Mouse (Mus musculus) left cerebral cortex, postnatal 4 days (tissue): ENCODE data around the gene Usp33. TPM values are rescaled to one million over a fixed set of nuclear protein-coding genes. Genes with fewer than 3 reads are reported as not detected.
A peak's percentile ranks its signal among the peaks of the same experiment; 100 is the strongest.

Experiments used
- DNase-seq: peaks from one replicate; pipeline ENCODE4 v3.0.0-alpha.2; 2022
- intact Hi-C: fragments of 180-260 bp; cut with DNase I; formaldehyde crosslinking; loops from one replicate; pipeline ENCODE4 v1.15.1; 2025
- total RNA-seq, 2 experiments: library from RNA; stranded (reverse); gene quantifications; 2 replicates each; pipeline ENCODE4 v1.2.3; 2021

Gene Usp33
- total RNA-seq, 2 experiments from 2014 or later = 120 to 129 TPM

DNA sequence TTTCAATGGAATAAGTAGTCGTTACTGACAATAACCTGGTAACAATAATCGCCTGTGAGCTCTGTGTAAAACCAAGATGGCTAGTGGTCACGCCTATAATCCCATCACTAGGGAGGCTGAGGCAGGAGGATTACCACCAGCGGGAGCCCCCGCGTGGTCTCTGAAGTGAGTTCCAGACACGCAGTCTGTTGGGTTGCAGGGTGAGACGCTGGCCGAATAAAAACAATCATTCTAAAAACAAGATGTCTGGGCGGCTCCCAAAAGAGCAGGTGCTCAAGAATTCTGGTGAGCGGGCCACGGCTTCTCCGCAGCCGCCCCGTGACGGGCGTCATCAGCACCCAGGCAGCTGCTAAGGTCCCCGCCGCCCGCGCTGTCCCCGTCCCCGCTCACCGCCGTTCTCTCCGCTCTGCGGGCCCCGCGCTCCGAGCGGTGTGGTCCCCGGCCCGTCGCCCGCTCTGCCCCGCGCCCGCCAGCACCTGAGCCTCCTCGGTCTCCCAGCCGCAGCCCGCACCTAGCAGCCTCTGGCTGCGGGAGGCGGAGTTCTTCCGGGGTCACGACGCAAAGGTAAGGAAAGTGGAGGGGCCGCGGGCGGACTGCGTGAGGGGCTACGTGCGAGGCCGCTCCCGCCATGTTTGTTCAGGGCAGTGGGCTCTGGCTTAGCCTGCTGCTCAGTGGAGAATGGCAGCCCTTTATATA lies 6.3 kb upstream of the Usp33 start, which contains the start of gene Miga1:
Gene Miga1, minus strand, starts transcription at position 546 of the 696 bp plus-strand sequence.
- peak; percentile 87 for DNase-seq
- intact Hi-C loops = no loop called here

DNA sequence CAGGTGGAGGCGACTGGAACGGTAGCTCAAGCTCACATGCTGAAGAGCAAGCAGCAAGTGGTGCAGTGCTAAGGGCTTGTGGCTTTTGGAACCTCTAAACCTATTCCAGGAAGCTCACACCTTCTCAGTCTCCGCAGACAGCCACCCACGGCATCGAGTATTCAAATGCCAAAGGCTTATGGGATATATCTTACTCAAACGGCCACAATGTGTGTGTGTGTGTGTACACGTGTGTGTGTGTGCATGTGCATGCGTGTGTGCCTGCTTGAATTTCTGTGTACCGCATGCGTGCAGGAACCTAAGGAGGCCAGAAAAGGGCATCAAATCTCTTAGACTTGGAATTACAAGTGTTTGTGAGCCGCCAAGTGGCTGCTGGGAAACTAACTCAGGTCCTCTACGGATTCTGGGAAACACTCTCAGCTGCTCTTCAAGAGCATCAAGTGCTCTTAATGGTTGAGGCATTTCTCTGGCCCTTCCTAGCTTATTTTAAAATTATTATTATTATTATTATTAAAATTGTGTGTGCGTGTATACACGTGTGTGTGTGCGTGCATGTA lies 3.2 kb upstream of the Usp33 start:
- DNase-seq = no peak
- intact Hi-C loops = no loop called here

GRCm38 (mm10) chr3:152346633-152347141 lies 409 bp downstream of the Usp33 start:
- intact Hi-C loops = no loop called here
- peak; percentile 40 for DNase-seq

DNA sequence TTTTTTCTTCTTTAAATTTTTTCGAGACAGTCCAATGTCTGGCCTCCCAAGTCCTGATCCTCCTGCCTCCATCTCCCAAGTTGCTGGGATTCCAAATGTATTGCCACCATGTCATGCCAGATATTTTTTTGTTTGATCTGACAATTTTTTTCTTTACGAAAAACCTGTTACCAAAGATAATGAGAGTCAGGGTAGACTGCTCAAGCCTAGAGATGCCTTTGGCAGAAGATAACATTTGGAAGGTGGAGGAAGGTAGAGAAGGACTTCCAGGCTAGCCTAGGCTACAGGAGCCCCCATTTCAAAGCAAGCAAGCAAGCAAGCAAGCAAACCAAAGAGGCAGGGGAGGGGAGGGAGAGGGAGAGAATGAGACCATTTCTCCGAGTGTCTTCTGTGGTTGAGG lies 949 bp downstream of the Usp33 start:
- no peak for DNase-seq

DNA sequence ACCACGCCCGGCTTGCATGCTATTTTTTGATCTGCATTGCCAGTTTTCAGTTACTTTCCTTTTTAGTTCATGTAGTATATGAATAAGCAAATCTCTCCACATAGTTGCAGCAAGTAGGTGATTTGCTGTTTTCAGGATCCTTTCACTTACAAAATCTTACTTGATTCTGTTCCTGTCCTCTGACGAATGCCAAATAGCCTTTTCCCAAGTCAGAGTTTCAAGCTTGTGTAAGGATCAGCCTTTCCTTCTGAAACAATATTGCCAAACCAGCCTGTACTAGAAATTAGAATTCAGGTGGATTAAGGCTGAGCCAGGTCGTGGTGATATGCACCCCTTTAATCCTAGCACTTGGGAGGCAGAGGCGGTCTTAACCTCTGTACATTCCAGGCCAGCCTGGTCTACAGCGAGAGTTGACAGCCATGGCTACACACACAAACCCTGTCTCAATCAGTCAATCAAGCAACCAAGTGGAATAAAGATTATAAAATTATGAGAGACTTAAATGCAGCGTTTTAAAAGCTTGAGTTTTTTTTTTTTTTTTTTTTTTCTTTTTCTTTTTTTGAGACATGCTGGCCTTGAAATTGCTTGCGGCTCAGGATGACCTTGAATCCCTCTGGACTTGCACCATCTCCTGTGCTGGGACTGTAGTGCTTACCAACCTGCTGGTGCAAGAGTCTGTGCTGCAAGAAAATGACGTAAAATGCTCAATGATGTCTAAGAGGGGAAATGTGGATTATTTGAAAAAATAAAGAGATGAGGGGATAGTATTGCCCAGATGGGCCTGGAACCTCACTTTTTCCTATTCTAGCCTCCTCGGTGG lies 1.9 kb downstream of the Usp33 start:
- no peak for DNase-seq
- intact Hi-C loops = no loop called here

More for the DNA sequence above, 949 bp downstream of the Usp33 start:
- intact Hi-C loops = no loop called here

GRCm38 (mm10) chr3:152350431-152350830 lies 4.2 kb downstream of the Usp33 start:
- intact Hi-C loops = no loop called here
- no peak for DNase-seq

DNA sequence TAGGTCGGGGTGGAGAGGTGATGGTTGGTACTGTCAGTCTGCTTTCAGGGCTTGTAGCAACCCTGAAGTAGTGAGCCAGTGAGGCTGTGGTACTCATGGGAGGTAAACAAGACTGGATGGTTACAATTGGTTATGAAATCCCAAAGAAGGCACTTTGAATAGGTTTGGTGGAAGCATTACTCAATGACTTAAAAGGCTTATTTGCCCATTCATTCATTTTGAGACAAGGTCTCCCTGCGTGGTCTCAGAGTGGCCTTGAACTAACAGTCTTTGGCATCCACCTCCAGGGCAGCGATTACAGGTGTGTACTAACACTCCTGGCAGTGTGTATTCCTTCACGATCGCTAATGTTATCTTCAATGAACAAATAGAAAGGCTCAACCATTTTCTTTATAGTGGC lies 4.7 kb downstream of the Usp33 start:
- DNase-seq = no peak
- intact Hi-C loops = no loop called here

- intact Hi-C loops = no loop called here
- no peak for DNase-seq
Measured at GRCm38 (mm10) chr3:152352289-152352688, 6.0 kb downstream of the Usp33 start.

DNA sequence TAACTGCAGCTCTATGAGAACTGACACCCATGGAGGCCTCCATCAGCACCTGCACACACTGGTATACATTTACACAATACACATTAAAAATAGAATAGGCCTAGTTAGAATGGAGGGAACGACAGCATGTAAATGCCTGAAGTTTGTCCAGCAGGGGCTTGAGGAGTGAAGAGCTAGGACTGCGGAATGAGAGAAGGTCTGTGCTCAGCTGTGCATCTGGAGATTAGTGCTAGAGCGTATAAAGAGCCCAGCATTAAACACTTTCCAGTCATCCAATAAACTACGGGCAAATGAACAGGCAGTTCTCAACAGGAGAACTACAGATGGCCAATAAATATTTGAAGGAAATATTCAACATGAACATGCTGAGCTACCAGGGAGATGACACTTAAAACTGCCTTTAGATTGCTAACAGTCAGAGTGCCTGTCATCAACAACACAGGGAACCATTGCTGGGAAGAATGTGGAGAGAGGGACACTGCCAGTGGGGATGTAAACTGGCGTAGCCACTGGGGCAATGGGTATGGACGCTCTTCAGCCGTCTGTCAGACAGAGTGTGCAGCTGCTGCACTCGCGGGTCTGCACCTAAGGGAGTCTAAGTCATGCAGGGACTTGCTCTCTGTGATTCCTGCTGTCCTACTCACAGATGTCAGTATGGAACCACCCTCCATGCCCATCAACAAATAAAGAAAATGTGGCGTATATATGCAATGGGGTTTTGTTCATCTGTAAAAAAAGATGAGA lies 7.3 kb downstream of the Usp33 start:
- DNase-seq = no peak
- intact Hi-C loops = no loop called here

DNA sequence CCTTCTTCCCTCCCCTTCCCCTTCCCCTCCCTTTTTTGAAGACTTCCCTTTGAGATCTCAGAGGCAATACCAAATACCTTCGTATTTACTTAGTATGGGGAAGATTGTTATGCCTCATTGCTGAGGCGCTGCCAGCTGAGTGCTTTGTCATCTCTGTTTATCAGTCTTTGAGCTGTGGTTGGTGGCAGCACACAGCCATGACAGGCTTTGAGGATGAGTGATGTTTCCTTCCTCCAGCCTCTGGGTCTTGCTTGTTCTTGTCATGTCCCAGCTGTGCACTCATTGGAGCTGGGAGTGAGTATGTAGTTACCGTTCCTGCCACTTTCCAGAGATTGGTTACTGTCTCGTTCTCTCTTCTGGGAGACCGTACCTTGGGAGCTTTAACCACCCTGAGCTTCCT lies 9.1 kb downstream of the Usp33 start:
- no peak for DNase-seq
- intact Hi-C loops = no loop called here

GRCm38 (mm10) chr3:152356751-152357150 lies 10.5 kb downstream of the Usp33 start:
- no peak for DNase-seq
- intact Hi-C loops = no loop called here

DNA sequence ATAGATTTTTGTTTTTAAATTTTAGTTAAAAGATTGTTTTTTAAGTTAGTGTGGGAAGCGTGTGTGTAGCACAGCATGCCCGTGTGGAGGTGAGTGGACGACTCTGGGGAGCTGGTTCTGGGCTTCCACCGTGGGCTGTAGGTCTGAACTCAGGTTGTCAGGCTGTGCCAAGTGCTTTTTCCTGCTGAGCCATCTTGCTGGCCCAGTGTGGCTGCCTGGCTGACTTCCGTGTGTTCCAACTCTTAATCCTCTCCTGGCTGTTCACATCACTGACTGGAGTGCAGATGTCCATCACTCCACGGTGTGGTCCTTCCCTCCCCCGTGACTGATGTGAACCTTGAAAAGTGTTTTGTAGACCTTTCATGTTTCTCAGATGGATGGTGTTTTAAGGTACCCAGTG lies 12.9 kb downstream of the Usp33 start:
- intact Hi-C loops = no loop called here
- DNase-seq = no peak

GRCm38 (mm10) chr3:152364181-152364580 lies 17.9 kb downstream of the Usp33 start:
- intact Hi-C loops = no loop called here
- no peak for DNase-seq

- intact Hi-C loops = loop anchor here (10.0 kb wide), 1 partner anchor 151 kb away; no protein-coding TSS in a partner anchor
- DNase-seq = no peak
Measured at GRCm38 (mm10) chr3:152376063-152376462, 29.8 kb downstream of the Usp33 start.

DNA sequence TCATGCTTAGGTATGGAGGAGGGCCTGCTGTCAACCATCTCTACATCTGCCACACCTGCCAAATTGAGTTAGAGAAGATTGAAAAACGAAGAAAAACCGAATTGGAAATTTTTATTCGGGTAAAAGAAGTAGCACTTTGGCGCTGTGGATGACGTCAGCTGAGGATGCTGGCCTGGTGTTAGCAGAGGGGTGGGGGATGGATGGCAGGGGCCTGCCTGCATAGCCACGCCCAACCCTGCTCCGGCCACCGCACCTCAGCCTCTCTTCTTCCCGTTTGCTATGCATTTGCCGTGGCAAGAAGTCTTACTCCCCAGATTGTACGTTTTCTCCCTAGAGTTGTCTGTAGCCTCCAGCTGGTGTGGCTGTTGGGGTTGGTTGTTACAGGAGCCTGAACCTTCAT lies 37.8 kb downstream of the Usp33 start:
- intact Hi-C loops = no loop called here
- DNase-seq = no peak

GRCm38 (mm10) chr3:152395350-152396277 lies 49.3 kb downstream of the Usp33 start, which contains the start of gene Zzz3:
Gene Zzz3 (plus strand): TSS chr3:152395473.
- peak; percentile 92 for DNase-seq
- intact Hi-C loops = loop anchor here (5.0 to 10.0 kb wide), 3 partner anchors 37 to 352 kb away; no protein-coding TSS in a partner anchor

- peak; percentile 98 for DNase-seq
- intact Hi-C loops = loop anchor here (5.0 to 10.0 kb wide), 3 partner anchors 36 to 351 kb away; no protein-coding TSS in a partner anchor
Measured at GRCm38 (mm10) chr3:152396278-152396987, 50.2 kb downstream of the Usp33 start.

GRCm38 (mm10) chr3:152396988-152397314 lies 50.7 kb downstream of the Usp33 start:
- no peak for DNase-seq
- intact Hi-C loops = loop anchor here (5.0 to 10.0 kb wide), 3 partner anchors 35 to 350 kb away; no protein-coding TSS in a partner anchor
